ENCODE assay signal across 32 mouse cellular contexts in the genomic region with DNA sequence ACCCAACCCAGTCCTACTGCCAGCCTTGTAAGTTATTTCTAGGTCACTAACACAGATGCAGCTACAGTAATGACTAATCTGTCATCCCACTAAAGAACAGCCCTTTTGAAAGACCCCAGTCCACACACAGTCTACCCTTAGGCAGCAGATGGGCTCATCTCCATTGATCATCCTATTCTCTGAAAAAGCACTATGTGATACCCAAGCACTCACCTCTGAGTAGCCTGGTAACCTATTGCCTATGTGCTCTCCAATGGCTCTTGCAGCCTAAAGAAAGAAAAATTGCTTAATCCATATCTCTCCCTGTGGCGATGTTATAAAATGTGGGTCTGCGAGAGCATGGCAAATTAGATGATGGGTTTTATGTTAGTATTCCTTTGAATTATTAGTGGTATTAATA.
"Had no signal": no experiment of that assay in that cellular context is flagged by ENCODE, and none has a peak within 500 bp of the region (broad histone marks: within the 10 kb centered on the region; RNA-seq: fewer than 3 reads in every experiment).

No protein-coding gene starts in this region.

- DNase-seq: left cerebral cortex, postnatal 4 days; liver; liver, embryonic 13.5 days; liver, postnatal 0 days; lung, adult 18-20 months; lung, adult 2 months; lung, embryonic 14.5 days; lung, postnatal 10 days; lung, postnatal 14 days; lung, postnatal 36 days; lung, postnatal 4 days; midbrain, embryonic 14.5 days had no signal

- H3K4me3 ChIP-seq: left cerebral cortex, adult 2 months; limb, embryonic 10.5 days; limb, embryonic 12.5 days; limb, embryonic 13.5 days; limb, embryonic 15.5 days; liver, embryonic 12.5 days; liver, embryonic 13.5 days; liver, embryonic 15.5 days; lung, embryonic 15.5 days; megakaryocyte, embryonic 14.5 days; midbrain, embryonic 10.5 days; midbrain, embryonic 12.5 days; midbrain, embryonic 13.5 days; midbrain, embryonic 15.5 days; myocyte had no signal

- H3K9me3 ChIP-seq: limb, embryonic 10.5 days; limb, embryonic 13.5 days; limb, embryonic 15.5 days; liver, embryonic 12.5 days; liver, embryonic 13.5 days; liver, embryonic 15.5 days; lung, embryonic 15.5 days; midbrain, embryonic 10.5 days; midbrain, embryonic 13.5 days; midbrain, embryonic 15.5 days had no signal

- H3K4me2 ChIP-seq: limb, embryonic 12.5 days; limb, embryonic 13.5 days; limb, embryonic 15.5 days; liver, embryonic 11.5 days; liver, embryonic 12.5 days; liver, embryonic 13.5 days; liver, embryonic 15.5 days; lung, embryonic 14.5 days; lung, embryonic 15.5 days; midbrain, embryonic 11.5 days; midbrain, embryonic 12.5 days; midbrain, embryonic 13.5 days; midbrain, embryonic 15.5 days had no signal

- H3K36me3 ChIP-seq: limb, embryonic 10.5 days; limb, embryonic 12.5 days; limb, embryonic 13.5 days; limb, embryonic 15.5 days; liver, embryonic 12.5 days; liver, embryonic 13.5 days; liver, embryonic 15.5 days; lung, embryonic 15.5 days; midbrain, embryonic 10.5 days; midbrain, embryonic 12.5 days; midbrain, embryonic 13.5 days; midbrain, embryonic 15.5 days had no signal

- H3K4me1 ChIP-seq: limb, embryonic 10.5 days; limb, embryonic 12.5 days; limb, embryonic 13.5 days; limb, embryonic 15.5 days; liver, embryonic 12.5 days; liver, embryonic 13.5 days; liver, embryonic 15.5 days; lung, embryonic 15.5 days; megakaryocyte, embryonic 14.5 days; midbrain, embryonic 10.5 days; midbrain, embryonic 12.5 days; midbrain, embryonic 13.5 days; midbrain, embryonic 15.5 days had no signal

- H3K27me3 ChIP-seq: limb, embryonic 12.5 days; limb, embryonic 13.5 days; limb, embryonic 15.5 days; liver, embryonic 12.5 days; liver, embryonic 13.5 days; liver, embryonic 15.5 days; lung, embryonic 15.5 days; megakaryocyte, embryonic 14.5 days; midbrain, embryonic 12.5 days; midbrain, embryonic 13.5 days; midbrain, embryonic 15.5 days had no signal

- ATAC-seq: liver, embryonic 12.5 days; liver, postnatal 0 days; lung, postnatal 0 days; midbrain, embryonic 13.5 days; midbrain, embryonic 15.5 days; midbrain, embryonic 16.5 days had no signal

- H3K27ac ChIP-seq: left cerebral cortex, adult 2 months; limb, embryonic 10.5 days; limb, embryonic 12.5 days; limb, embryonic 13.5 days; limb, embryonic 15.5 days; liver, embryonic 12.5 days; liver, embryonic 13.5 days; liver, embryonic 14.5 days; liver, embryonic 15.5 days; lung, embryonic 15.5 days; macrophage; midbrain, embryonic 10.5 days; midbrain, embryonic 12.5 days; midbrain, embryonic 13.5 days; midbrain, embryonic 15.5 days had no signal

- H3K9ac ChIP-seq: limb, embryonic 12.5 days; limb, embryonic 13.5 days; limb, embryonic 15.5 days; liver, embryonic 12.5 days; liver, embryonic 13.5 days; liver, embryonic 14.5 days; liver, embryonic 15.5 days; liver, postnatal 0 days; lung, embryonic 14.5 days; lung, embryonic 15.5 days; midbrain, embryonic 12.5 days; midbrain, embryonic 13.5 days; midbrain, embryonic 15.5 days had no signal
